Mouse (Mus musculus) liver, embryonic 14.5 days (tissue): Measurements from ENCODE around the gene Tpsg1.

ENCODE experiments used
- CTCF ChIP-seq: IDR thresholded peaks from 2 replicates; pipeline ENCODE4 v1.5.1; 2016; ENCODE audit warnings: antibody characterized with exemption, low read depth, control low read depth
- EP300 ChIP-seq: IDR thresholded peaks from 2 replicates; pipeline ENCODE4 v1.6.1; 2016; ENCODE audit warnings: antibody characterized with exemption, low read depth

- TF ChIP-seq CTCF (no peak), EP300 (no peak)
Measured at GRCm38 (mm10) chr17:25405224-25405895, 36.3 kb downstream of the Tpsg1 start.
